Mouse (Mus musculus): ENCODE measurements around the gene Jph4.

The Jph4 gene

DNA sequence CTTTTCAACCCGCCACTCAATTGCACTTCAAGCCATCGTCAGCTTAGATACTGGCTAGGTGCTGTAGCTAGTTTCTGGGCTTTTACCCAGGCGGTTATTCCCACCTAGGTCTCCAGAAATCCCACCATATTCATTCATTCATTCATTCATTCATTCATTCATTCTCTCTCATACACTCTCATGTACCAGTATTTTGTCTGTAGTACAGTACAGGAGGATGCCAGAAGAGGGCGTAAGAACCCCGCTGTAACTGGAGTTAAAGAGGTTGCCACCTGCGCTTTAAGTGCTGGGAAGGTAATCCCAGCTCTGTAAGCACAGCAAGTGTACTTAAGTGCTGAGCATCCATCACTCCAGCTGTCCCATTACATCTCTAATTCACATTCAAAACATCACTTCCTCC, 22.8 kb downstream of the Jph4 start:
- no peak for DNase-seq

DNA sequence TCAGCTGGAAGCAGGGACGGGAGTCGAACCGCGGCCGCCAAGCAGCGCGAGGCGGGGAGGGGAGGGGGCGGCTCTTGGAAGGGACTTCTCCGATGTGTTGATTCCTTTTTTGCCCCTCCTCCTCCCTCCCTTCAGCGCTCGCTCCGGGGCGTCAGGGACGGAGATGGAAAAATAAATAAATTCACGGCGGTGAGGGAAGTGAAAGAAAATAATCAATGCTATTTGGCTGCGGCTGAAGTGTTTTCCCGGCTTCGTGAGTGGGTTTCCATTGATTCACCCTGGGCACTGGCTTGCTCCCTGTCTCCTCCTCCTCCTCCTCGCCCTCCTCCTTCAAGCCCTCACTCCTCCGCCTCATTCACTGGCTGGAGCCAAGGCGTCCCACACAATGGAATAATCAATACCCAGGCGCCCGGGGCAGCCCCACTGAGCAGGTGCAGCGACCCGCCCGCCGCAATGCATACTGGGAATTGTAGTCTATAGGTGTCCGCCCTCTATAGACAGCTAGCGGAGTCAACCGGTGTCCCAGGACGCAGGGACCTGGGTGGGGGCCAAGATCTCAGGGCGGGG, 24.6 kb downstream of the Jph4 start, which contains the start of gene Zfhx2:
Gene Zfhx2, minus strand, starts transcription at position 314 of the 567 bp plus-strand sequence.
- peak; percentile 96 to 97 for DNase-seq

- DNase-seq, result peak; percentile 44 to 46
Observed at GRCm38 (mm10) chr14:55091209-55091865, 25.4 kb downstream of the Jph4 start.

- DNase-seq, result peak; percentile 31 to 46
Observed at GRCm38 (mm10) chr14:55089199-55089947, 27.4 kb downstream of the Jph4 start.

DNA sequence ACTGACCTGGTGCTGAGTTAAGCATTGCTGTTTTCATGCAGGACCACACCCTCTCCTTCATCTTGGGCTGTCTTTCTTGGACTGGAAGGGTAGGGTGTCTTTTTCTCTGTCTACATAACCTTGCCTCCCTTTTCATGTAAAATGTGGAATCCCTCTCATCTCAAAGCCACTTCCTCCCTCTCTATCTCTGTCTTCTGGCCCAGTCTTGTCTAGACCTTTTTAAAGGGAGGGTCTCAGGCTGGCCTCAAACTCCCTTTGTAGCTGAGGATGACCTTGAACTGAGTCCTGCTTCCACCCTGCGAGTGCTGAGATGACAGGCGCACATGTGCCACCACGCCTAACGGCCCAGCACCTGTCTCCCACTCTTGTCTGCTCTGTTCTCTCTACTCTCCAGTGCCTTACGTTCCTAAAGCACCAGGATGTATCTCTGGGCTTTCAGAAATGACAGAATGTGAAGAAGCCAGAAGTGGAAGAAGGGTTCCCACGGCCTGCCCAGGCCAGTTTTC, 30.7 kb downstream of the Jph4 start:
- DNase-seq, result no peak

DNA sequence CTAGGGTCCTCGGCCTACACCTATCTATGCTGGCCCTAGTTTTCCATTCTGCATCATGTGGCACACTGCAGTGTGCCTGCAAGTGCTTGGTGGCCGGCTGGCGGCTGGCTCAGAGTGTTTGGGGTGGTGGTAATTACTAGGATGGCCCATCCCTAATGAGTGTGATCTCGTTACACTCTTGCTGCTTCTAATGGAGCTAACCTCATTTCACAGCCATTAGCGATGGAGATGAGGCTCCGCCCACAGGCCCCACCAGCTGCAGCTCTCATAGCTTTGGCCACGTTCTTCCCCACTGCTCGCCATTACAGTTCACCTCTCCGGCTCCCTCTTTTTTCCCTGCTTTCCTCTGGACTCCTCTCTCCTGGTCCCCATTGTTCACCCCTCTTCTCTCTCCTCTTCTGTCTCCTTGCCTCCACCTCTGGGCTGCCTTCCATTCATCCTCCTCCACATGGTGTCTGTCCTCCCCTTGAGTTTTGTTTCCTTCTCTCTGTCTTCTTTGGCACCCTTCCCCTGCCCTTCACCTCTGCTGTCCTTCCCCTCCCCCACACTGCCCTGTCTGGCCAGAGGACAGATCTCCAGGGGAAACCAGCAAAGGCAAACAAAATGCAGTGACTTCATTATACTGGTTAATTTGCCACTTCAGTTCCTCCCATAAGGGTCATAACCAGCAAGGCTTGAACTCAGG, 31.3 kb downstream of the Jph4 start:
- peak in 1 of 2 experiments; percentile 22 for DNase-seq

DNA sequence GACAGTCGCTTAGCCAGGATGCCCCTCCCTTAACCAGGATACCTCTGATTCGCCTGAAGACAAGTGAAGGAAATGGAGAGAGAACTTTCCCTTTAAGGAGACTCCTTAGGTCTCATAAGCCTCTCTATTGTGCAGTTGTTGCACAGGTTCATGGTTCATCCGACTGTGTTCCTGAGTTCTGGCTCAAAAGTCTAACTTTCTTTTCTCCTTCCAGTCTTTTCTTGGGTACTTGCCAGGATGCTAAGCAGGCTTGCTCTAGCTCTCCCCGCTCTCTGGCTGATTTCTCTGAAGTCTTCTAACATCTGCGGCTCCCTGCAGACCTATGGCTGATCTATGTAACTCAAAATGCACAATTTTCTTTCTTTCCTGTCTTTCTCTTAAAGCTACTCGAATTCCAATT, 33.3 kb downstream of the Jph4 start:
- DNase-seq, result no peak

- DNase-seq, result no peak
Observed at GRCm38 (mm10) chr14:55081105-55081504, 35.6 kb downstream of the Jph4 start.

- peak; percentile 85 to 86 for DNase-seq
Observed at GRCm38 (mm10) chr14:55079214-55079970, 37.3 kb downstream of the Jph4 start.

DNA sequence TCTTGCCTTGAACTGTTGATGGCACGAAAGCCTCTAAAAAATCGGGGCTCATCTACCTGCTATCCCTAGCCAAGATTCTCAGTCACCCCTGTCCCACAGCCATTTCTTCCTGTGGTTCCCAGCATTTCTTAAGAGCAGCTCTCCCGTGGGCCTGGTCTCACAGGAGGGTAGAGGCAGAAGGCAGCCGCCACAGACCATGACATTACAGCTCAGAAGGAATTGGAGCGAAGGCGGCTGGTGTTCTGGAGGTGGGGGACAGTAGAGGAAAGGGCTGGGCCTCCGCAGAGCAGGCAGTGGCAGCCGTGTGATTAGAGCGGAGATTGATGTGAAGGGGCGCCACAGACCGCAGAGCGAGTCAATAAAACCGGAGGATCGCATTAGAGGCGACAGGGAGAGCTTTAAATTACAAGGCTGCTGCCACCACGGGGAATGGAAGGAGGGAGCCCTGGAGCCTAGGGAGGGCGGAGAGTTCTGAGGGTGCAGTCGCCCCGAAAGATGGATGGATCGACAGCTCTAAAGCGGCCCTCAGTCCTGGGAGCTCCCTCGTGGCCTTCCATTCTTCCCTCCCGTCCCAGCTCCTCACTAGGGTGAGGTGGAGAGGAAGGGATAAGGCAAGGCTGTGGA, 38.3 kb downstream of the Jph4 start:
- DNase-seq, result peak in 1 of 2 experiments; percentile 26

DNA sequence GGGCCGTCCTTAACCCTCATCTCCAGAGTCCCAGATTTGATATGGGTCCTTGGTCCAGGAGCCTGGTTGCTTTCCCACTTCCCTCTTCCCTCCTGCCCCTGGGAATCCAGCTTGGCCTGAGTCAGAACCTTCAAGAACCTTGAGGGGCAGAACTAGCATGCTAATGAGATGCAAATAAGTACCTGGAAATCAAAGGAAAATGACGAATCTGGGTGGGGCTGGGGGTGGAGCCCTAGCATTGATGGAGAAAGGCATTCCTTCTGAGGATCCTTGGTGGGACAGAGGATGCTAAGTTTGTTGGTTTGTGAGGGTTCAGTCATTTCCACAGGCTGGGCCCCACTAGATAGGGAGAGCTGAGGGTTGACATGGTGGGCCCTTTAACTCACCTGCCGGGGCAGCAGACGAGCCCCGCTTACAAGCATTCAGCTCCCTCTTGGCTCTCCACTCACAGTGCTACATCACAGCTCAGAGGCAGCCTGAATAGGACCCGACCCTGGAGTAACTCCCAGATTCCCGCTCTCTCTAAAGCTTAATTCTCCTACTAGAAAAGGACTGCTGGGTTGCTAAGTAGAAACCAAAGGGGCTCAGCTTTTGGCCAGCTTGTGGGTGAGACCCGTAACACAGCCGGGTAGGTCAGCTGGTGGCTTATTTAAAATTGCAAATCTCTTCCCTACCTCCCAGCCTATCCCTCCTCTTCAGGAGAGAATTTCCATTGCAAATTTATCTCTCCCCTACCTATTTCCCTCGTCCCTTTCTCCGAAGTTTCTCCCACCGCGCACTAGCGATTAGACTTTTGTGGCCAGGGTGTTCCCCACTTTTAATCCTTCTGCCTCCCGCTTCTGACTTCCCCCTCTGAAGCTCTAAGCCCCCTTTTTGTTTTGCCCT, 39.0 kb downstream of the Jph4 start:
- peak in 1 of 2 experiments; percentile 11 for DNase-seq

GRCm38 (mm10) chr14:55076956-55077355, 39.8 kb downstream of the Jph4 start:
- DNase-seq, result no peak

- peak; percentile 57 to 58 for DNase-seq
Observed at GRCm38 (mm10) chr14:55076224-55076623, 40.5 kb downstream of the Jph4 start.

DNA sequence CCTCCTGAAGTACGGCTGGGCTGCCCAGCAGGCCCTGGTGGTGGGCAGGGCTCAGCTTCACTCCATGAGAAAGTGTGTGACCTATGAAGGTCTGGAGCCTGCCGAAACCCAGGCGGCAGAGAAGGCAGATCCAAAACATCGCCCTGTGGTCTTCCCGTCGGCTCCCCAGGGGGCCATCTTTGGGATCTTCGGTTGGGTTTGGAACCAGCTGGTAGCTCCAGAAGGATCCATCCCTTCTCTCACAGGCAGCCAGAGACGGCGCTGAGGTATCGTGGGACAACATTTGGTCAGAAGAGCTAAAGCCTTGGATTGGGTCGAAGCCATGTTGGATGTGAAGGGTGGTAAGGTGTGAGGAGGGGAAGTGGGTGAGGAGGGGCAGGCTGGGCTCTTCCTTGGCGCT, 42.3 kb downstream of the Jph4 start:
- DNase-seq, result peak in 1 of 2 experiments; percentile 35

GRCm38 (mm10) chr14:55071756-55072155, 45.0 kb downstream of the Jph4 start:
- peak in 1 of 2 experiments; percentile 23 for DNase-seq

GRCm38 (mm10) chr14:55066042-55066441, 50.7 kb downstream of the Jph4 start:
- DNase-seq, result peak in 1 of 2 experiments; percentile 28

GRCm38 (mm10) chr14:55065391-55065790, 51.3 kb downstream of the Jph4 start:
- DNase-seq, result peak in 1 of 2 experiments; percentile 43

- DNase-seq, result peak; percentile 62 to 64
Observed at GRCm38 (mm10) chr14:55064481-55065370, 52.0 kb downstream of the Jph4 start.

- peak; percentile 58 to 63 for DNase-seq
Observed at GRCm38 (mm10) chr14:55063581-55064381, 53.0 kb downstream of the Jph4 start.

Measured in cerebellum, postnatal 36 days (tissue).